Mouse (Mus musculus) large intestine, adult 2 months (tissue): ENCODE data around the gene Slc22a19. TPM values are rescaled to one million over a fixed set of nuclear protein-coding genes. Genes with fewer than 3 reads are reported as not detected.
"Not testable (repeated sequence)": the region's sequence is repeated elsewhere in the genome, so short reads cannot be mapped to it uniquely, and the experiment has no call there.

Experiments
- DNase-seq: peaks from one replicate; pipeline ENCODE4 v3.0.0-alpha.2; 2012; ENCODE audit warnings: low read depth, low spot score
- WGBS: fragments of 180-500 bp; shearing (Covaris S2); methylation state at CpG from one replicate; pipeline ENCODE4 v1.1.7; 2018; 5-methylcytosine and 5-hydroxymethylcytosine counted together
- polyA plus RNA-seq: library from polyadenylated mRNA; depleted of rRNA; stranded (reverse); fragments of >200 nt; gene quantifications from 2 replicates; pipeline ENCODE4 v1.2.3, GENCODE M21; 2012; rRNA removed

Gene Slc22a19
- not detected in 2 replicates for polyA plus RNA-seq

- DNase-seq: no peak
Measured at GRCm38 (mm10) chr19:7711148-7711547, at the start of gene Slc22a19. Gene Slc22a19 (minus strand): TSS chr19:7711310.

GRCm38 (mm10) chr19:7753371-7753770 is 42.3 kb upstream of the Slc22a19 start:
- WGBS: 74% methylated on average over 13 of the region's 13 CpGs
- DNase-seq: not testable (repeated sequence)

- 35% methylated on average over 1 of the region's 1 CpGs for WGBS
- peak; percentile 25 for DNase-seq
Measured at GRCm38 (mm10) chr19:7729543-7729942, 18.4 kb upstream of the Slc22a19 start.

GRCm38 (mm10) chr19:7693104-7693503 is 18.0 kb downstream of the Slc22a19 start:
- WGBS: 66% methylated on average over 3 of the region's 3 CpGs
- DNase-seq: not testable (repeated sequence)

GRCm38 (mm10) chr19:7691259-7691658 is 19.9 kb downstream of the Slc22a19 start:
- no peak for DNase-seq
- 79% methylated on average over 2 of the region's 2 CpGs for WGBS

GRCm38 (mm10) chr19:7687988-7688387 is 23.1 kb downstream of the Slc22a19 start:
- 63% methylated on average over 1 of the region's 1 CpGs for WGBS
- no peak for DNase-seq

- 24% methylated on average over 1 of the region's 1 CpGs for WGBS
- no peak for DNase-seq
Measured at GRCm38 (mm10) chr19:7672033-7672432, 39.1 kb downstream of the Slc22a19 start.

- DNase-seq: no peak
Measured at GRCm38 (mm10) chr19:7648913-7649666, 62.0 kb downstream of the Slc22a19 start.

GRCm38 (mm10) chr19:7633786-7634185 is 77.3 kb downstream of the Slc22a19 start:
- 73% methylated on average over 1 of the region's 1 CpGs for WGBS
- no peak for DNase-seq

More at GRCm38 (mm10) chr19:7648913-7649666, 62.0 kb downstream of the Slc22a19 start:
- WGBS: 81% methylated on average over 8 of the region's 8 CpGs

GRCm38 (mm10) chr19:7633021-7633420 is 78.1 kb downstream of the Slc22a19 start:
- no peak for DNase-seq

Other genes with a start within 250 kb of the Slc22a19 start
- 79.9 and 96.3 TPM in 2 replicates for gene Rtn3, start 228.0 kb downstream of the Slc22a19 start, polyA plus RNA-seq
- 7.1 and 9.3 TPM in 2 replicates for gene Atl3, start 217.3 kb downstream of the Slc22a19 start, polyA plus RNA-seq
- 27.6 and 40.2 TPM in 2 replicates for gene Pla2g16, start 153.9 kb downstream of the Slc22a19 start, polyA plus RNA-seq
- gene Lgals12, start 104.1 kb downstream of the Slc22a19 start, polyA plus RNA-seq: 3.3 and 4.5 TPM in 2 replicates
- 0.07 TPM in 1 of 2 replicates, not detected in the other for gene Hrasls5, start 98.8 kb downstream of the Slc22a19 start, polyA plus RNA-seq
- gene Slc22a26, start 91.4 kb upstream of the Slc22a19 start, polyA plus RNA-seq: not detected in 2 replicates